Comparison of ENCODE assay signal across 9 mouse cellular contexts in genomic region chr10:37135951-37136751, GRCm38 (mm10). TPM values are rescaled to one million over a fixed set of nuclear protein-coding genes. Genes with fewer than 3 reads are reported as not detected.
DNase-seq lines count a peak whose midpoint lies in the region; ATAC-seq lines count a peak whose summit lies in the region.
"Had no signal": no experiment of that assay in that cellular context is flagged by ENCODE, and none has a peak within 500 bp of the region (broad histone marks: within the 10 kb centered on the region; RNA-seq: fewer than 3 reads in every experiment).

No protein-coding gene starts in this region.

- no peak for ATAC-seq in embryonic facial prominence, embryonic 14.5 days (ENCODE audit: low read depth)
- ATAC-seq in heart, embryonic 11.5 days (replicated peaks; ENCODE audit: insufficient number of reproducible peaks, low FRiP score, low TSS enrichment), result peak; percentile 8; the same call in 1 of the 2 replicates
- 0 out of 2 replicates have a peak, but pooled peaks have one; percentile 1 for ATAC-seq in kidney, embryonic 16.5 days (ENCODE audit: low FRiP score, low TSS enrichment)
- ATAC-seq in liver, embryonic 12.5 days, result peak; percentile 19
- ATAC-seq in stomach, embryonic 15.5 days (ENCODE audit: insufficient read depth, low FRiP score, low read depth), result no peak

- peak overlapping the region; percentile 85 for H3K4me3 ChIP-seq in embryonic facial prominence, embryonic 14.5 days (ENCODE audit: low read depth, low read length)
- H3K4me3 ChIP-seq in heart, embryonic 11.5 days (ENCODE audit: low read depth, low read length), result peak overlapping the region; percentile 72
- H3K4me3 ChIP-seq in kidney, embryonic 16.5 days (ENCODE audit: low read length), result peak overlapping the region; percentile 90
- H3K4me3 ChIP-seq in liver, embryonic 12.5 days, result peak overlapping the region; percentile 68
- peak overlapping the region; percentile 72 for H3K4me3 ChIP-seq in stomach, embryonic 15.5 days (replicated peaks)

- H3K9ac ChIP-seq in embryonic facial prominence, embryonic 14.5 days (ENCODE audit: low read depth, low read length), result peak overlapping the region; percentile 100
- H3K9ac ChIP-seq in heart, embryonic 11.5 days (ENCODE audit: low read depth, low read length), result peak overlapping the region; percentile 99
- H3K9ac ChIP-seq in kidney, embryonic 16.5 days (replicated peaks; ENCODE audit: low read length), result peak overlapping the region; percentile 100
- H3K9ac ChIP-seq in liver, embryonic 12.5 days, result peak overlapping the region; percentile 82
- peak overlapping the region; percentile 83 for H3K9ac ChIP-seq in stomach, embryonic 15.5 days

- H3K27me3 ChIP-seq in embryonic facial prominence, embryonic 14.5 days (replicated peaks; ENCODE audit: control insufficient read depth, insufficient read depth, low read length), result no peaks in the 10 kb centered on the region
- no peaks in the 10 kb centered on the region for H3K27me3 ChIP-seq in heart, embryonic 11.5 days (ENCODE audit: control insufficient read depth, insufficient read depth, low read length)
- H3K27me3 ChIP-seq in kidney, embryonic 16.5 days (ENCODE audit: insufficient read depth, low read length), result no peaks in the 10 kb centered on the region
- peaks cover 55% of the 10 kb centered on the region for H3K27me3 ChIP-seq in liver, embryonic 12.5 days (replicated peaks)
- H3K27me3 ChIP-seq in stomach, embryonic 15.5 days (replicated peaks), result no peaks in the 10 kb centered on the region
- H3K27me3 ChIP-seq: Patski had no signal

- 0% methylated on average over 20 of the region's 99 CpGs for WGBS in embryonic facial prominence, embryonic 14.5 days
- WGBS in heart, embryonic 11.5 days (ENCODE audit: insufficient replicate concordance), result under 1% methylated on average over 95 of the region's 99 CpGs
- WGBS in kidney, embryonic 16.5 days, result under 1% methylated on average over 75 of the region's 99 CpGs
- under 1% methylated on average over 66 of the region's 99 CpGs for WGBS in liver, embryonic 12.5 days (ENCODE audit: insufficient replicate concordance)
- under 1% methylated on average over 93 of the region's 99 CpGs for WGBS in stomach, embryonic 15.5 days

- peak; percentile 60 for DNase-seq in 3134 (ENCODE audit: extremely low read depth, insufficient read length, low spot score)
- DNase-seq in adrenal gland, postnatal 25 days, result peak; percentile 66
- peak; percentile 82 for DNase-seq in embryonic facial prominence, embryonic 14.5 days (ENCODE audit: low spot score)
- peak; percentile 72 for DNase-seq in naive thymus-derived CD4-positive, alpha-beta T cell, adult 2 months (ENCODE audit: low read depth)

- H3K36me3 ChIP-seq in embryonic facial prominence, embryonic 14.5 days (ENCODE audit: control insufficient read depth, insufficient read depth, low read length), result peaks cover 46% of the 10 kb centered on the region
- peaks cover 7% of the 10 kb centered on the region; the same call in 1 of the 2 replicates for H3K36me3 ChIP-seq in heart, embryonic 11.5 days (ENCODE audit: control insufficient read depth, insufficient read depth, low read length)
- peaks cover 19% of the 10 kb centered on the region; the same call in 1 of the 2 replicates for H3K36me3 ChIP-seq in kidney, embryonic 16.5 days (ENCODE audit: insufficient read depth, low read length)
- H3K36me3 ChIP-seq in liver, embryonic 12.5 days, result peaks cover 7% of the 10 kb centered on the region
- no peaks in the 10 kb centered on the region for H3K36me3 ChIP-seq in stomach, embryonic 15.5 days

- peaks cover 8% of the 10 kb centered on the region; the same call in 1 of the 2 replicates for H3K4me1 ChIP-seq in embryonic facial prominence, embryonic 14.5 days (ENCODE audit: control insufficient read depth, insufficient read depth, low read length)
- no peaks in the 10 kb centered on the region for H3K4me1 ChIP-seq in heart, embryonic 11.5 days (ENCODE audit: control insufficient read depth, insufficient read depth, low read length)
- peaks cover 5% of the 10 kb centered on the region; the same call in 1 of the 2 replicates for H3K4me1 ChIP-seq in kidney, embryonic 16.5 days (ENCODE audit: insufficient read depth, low read length)
- peaks cover 44% of the 10 kb centered on the region for H3K4me1 ChIP-seq in liver, embryonic 12.5 days
- no peaks in the 10 kb centered on the region for H3K4me1 ChIP-seq in stomach, embryonic 15.5 days

- peak overlapping the region; percentile 100 for H3K27ac ChIP-seq in embryonic facial prominence, embryonic 14.5 days (replicated peaks; ENCODE audit: low read depth, low read length)
- peak overlapping the region; percentile 96 for H3K27ac ChIP-seq in heart, embryonic 11.5 days (ENCODE audit: low read depth, low read length)
- peak overlapping the region; percentile 98 for H3K27ac ChIP-seq in kidney, embryonic 16.5 days (ENCODE audit: low read length)
- peak overlapping the region; percentile 84 for H3K27ac ChIP-seq in liver, embryonic 12.5 days
- H3K27ac ChIP-seq in stomach, embryonic 15.5 days, result peak overlapping the region; percentile 95

- peak overlapping the region; percentile 69 for H3K4me2 ChIP-seq in embryonic facial prominence, embryonic 14.5 days (ENCODE audit: low read depth, low read length)
- peak overlapping the region; percentile 94 for H3K4me2 ChIP-seq in heart, embryonic 11.5 days
- peak overlapping the region; percentile 73 for H3K4me2 ChIP-seq in kidney, embryonic 16.5 days (replicated peaks; ENCODE audit: low read depth, low read length)
- H3K4me2 ChIP-seq in liver, embryonic 12.5 days, result peak overlapping the region; percentile 91
- peak overlapping the region; percentile 89 for H3K4me2 ChIP-seq in stomach, embryonic 15.5 days

- H3K9me3 ChIP-seq in embryonic facial prominence, embryonic 14.5 days (ENCODE audit: control insufficient read depth, low read length), result no peaks in the 10 kb centered on the region
- H3K9me3 ChIP-seq in heart, embryonic 11.5 days (replicated peaks; ENCODE audit: control insufficient read depth, low read length), result no peaks in the 10 kb centered on the region
- H3K9me3 ChIP-seq in kidney, embryonic 16.5 days (ENCODE audit: low read length), result no peaks in the 10 kb centered on the region
- H3K9me3 ChIP-seq in liver, embryonic 12.5 days (replicated peaks), result no peaks in the 10 kb centered on the region
- H3K9me3 ChIP-seq in stomach, embryonic 15.5 days, result no peaks in the 10 kb centered on the region

RNA-seq across cellular contexts. Expression of gene Marcks, which starts 2.6 kb away (rescaled TPM):
- total RNA-seq in adrenal gland, postnatal 25 days (2021), result 59.9 and 88.0 TPM in 2 replicates
- polyA plus RNA-seq in embryonic facial prominence, embryonic 14.5 days (2014; fragmentation: Nextera tagmentation; extraction: Ambion mirVana), result 234 and 262 TPM in 2 replicates
- 88.3 and 99.9 TPM in 2 replicates for polyA plus RNA-seq in heart, embryonic 11.5 days (2014; fragmentation: Nextera tagmentation; extraction: Ambion mirVana)
- polyA plus RNA-seq in kidney, embryonic 16.5 days (2015; fragmentation: Nextera tagmentation; extraction: Ambion mirVana), result 71.6 and 80.3 TPM in 2 replicates
- polyA plus RNA-seq in liver, embryonic 12.5 days (2016; fragmentation: Nextera tagmentation; extraction: Ambion mirVana), result 34.9 and 37.0 TPM in 2 replicates
- polyA plus RNA-seq in stomach, embryonic 15.5 days (2015; fragmentation: Nextera tagmentation; extraction: Ambion mirVana), result 103 and 105 TPM in 2 replicates

Comparison
In these comparisons a context has a peak if more than half of its experiments do, and no peak if none do; other contexts are left out.
1. ATAC-seq: peak in heart, embryonic 11.5 days (single experiment), kidney, embryonic 16.5 days (single experiment) and liver, embryonic 12.5 days (single experiment); none in embryonic facial prominence, embryonic 14.5 days (single experiment) and stomach, embryonic 15.5 days (single experiment).
2. Peak in every context shown above with its lines, with median percentiles within 50 percentile points of each other: DNase-seq, H3K27ac ChIP-seq, H3K4me2 ChIP-seq, H3K4me3 ChIP-seq and H3K9ac ChIP-seq.